Mouse (Mus musculus): Measurements from ENCODE around the gene Gm10128. TPM values are rescaled to one million over a fixed set of nuclear protein-coding genes. Genes with fewer than 3 reads are reported as not detected.
A peak's percentile ranks its signal among the peaks of the same experiment; 100 is the strongest.
"Not testable (repeated sequence)": the region's sequence is repeated elsewhere in the genome, so short reads cannot be mapped to it uniquely, and the experiment has no call there.

The Gm10128 gene
- not detected in 2 replicates for polyA plus RNA-seq (2016; fragmentation: Nextera tagmentation; extraction: Ambion mirVana)

GRCm38 (mm10) chr14:7643872-7644271 lies at the start of gene Gm10128:
TSS of gene Gm10128 (minus strand) at chr14:7643972.
- not testable (repeated sequence) for H3K9me3 ChIP-seq; H3K27me3 ChIP-seq; H3K36me3 ChIP-seq; ATAC-seq (ENCODE audit: insufficient number of reproducible peaks, insufficient read depth, low FRiP score, low TSS enrichment); H3K4me1 ChIP-seq; H3K4me3 ChIP-seq; H3K4me2 ChIP-seq (replicated peaks); H3K27ac ChIP-seq; H3K9ac ChIP-seq
- WGBS: no CpG with 5 or more reads among the region's 2 CpGs

GRCm38 (mm10) chr14:7681170-7681569 lies 37.4 kb upstream of the Gm10128 start:
- not testable (repeated sequence) for H3K4me3 ChIP-seq; H3K9me3 ChIP-seq; H3K4me2 ChIP-seq (replicated peaks); H3K27ac ChIP-seq; ATAC-seq (ENCODE audit: insufficient number of reproducible peaks, insufficient read depth, low FRiP score, low TSS enrichment); H3K9ac ChIP-seq; H3K27me3 ChIP-seq; H3K36me3 ChIP-seq; H3K4me1 ChIP-seq
- whole genome bisulfite sequencing: 69% methylated on average over 5 of the region's 5 CpGs

DNA sequence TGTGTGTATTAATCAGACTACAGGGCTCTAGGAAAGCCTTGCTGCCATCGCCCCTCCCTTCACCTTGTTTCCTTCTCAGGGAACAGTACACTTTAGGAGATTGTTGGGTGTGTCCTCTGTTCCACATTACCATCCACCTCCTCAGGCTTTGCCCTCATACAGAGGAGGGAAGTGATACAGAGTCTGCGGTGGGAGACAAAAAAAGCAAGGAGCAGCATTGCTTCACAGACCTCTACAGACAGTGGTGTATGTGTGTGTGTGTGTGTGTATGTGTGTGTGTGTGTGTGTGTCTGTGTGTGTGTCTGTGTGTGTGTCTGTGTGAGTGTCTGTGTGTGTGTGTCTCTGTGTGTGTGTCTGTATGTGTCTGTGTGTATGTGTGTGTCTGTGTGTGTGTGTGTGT lies 18.7 kb upstream of the Gm10128 start:
- WGBS: 86% methylated on average over 2 of the region's 2 CpGs
- not testable (repeated sequence) for H3K9me3 ChIP-seq; H3K4me1 ChIP-seq; H3K27me3 ChIP-seq; H3K9ac ChIP-seq; H3K4me2 ChIP-seq (replicated peaks); H3K4me3 ChIP-seq; H3K36me3 ChIP-seq; ATAC-seq (ENCODE audit: insufficient number of reproducible peaks, insufficient read depth, low FRiP score, low TSS enrichment); H3K27ac ChIP-seq

DNA sequence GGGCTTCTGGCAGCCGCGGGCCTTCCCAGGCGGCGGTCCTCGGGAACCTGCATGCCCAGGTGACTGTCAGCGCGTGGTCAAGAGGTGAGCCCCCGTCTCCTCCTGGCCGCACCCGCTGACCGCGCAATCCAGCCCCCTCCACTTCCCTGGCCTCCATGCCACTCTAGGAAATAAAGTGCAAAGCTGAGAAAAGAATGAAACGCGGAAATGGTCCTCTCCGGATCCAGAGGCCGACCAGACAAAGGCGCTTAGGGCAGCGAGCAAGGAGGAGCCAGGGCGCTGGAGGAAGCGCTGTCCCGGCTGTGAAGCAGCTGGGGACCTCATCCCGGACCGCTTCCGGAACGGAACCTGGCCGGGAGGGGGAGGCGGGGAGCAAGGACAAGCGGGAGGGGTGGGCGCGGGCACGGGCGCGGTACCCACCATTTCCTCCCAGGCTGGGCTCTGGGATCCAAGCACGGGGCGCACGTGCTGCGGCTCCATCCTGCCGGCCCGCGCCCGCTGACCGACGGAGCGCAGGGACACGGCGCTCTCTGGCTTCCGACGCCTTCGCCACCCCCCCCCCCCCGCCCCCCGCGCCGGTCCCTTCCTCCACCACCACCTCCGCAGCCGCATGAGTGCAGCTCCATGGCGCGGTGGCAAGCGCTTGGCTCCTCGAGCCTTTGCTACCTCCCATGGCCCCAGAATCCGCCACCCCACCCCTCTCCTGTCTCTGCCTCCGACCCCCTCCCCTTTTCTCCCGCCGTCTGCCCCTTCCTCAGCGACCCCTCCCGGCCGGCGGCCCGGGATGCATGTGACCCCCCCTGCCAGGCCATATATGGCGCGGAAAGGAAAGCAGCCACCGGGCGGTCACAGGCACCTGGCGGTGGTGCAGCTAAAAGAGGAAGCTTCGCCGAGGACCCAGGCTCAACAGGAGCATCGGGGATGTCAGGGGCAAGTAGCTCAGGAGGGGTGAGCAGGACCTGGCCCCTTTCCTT lies 14.6 kb upstream of the Gm10128 start:
- not testable (repeated sequence) for H3K9me3 ChIP-seq; H3K27ac ChIP-seq; H3K27me3 ChIP-seq; H3K4me1 ChIP-seq; H3K36me3 ChIP-seq; ATAC-seq (ENCODE audit: insufficient number of reproducible peaks, insufficient read depth, low FRiP score, low TSS enrichment)
- Histone ChIP-seq H3K4me3 (peak overlapping the region; percentile 38), H3K9ac (0 out of 2 replicates have a peak overlapping the region, but pooled peaks have one; percentile 40), H3K4me2 (replicated peaks) (peak overlapping the region; percentile 60)
- under 1% methylated on average over 31 of the region's 76 CpGs for WGBS

DNA sequence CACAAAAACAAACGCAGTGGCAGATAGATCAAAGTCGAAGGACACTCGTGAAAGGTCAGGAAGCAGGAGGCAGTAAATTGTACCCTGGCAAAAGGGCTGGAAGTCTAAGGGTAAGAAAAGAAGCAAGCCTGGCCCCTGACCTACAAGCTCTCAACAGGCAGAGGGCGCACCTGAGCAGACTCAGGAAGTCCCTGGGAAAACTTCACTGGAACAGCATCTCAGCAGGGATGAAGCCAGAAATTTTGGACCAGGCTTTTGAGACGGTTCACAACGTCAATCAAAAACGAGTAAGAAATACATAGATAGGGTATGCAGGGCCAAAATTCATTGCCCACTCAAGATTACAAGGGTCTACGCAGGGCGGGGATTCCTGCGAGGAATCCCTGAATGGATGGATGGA lies 13.7 kb upstream of the Gm10128 start:
- H3K27ac ChIP-seq; H3K4me2 ChIP-seq (replicated peaks); H3K36me3 ChIP-seq; ATAC-seq (ENCODE audit: insufficient number of reproducible peaks, insufficient read depth, low FRiP score, low TSS enrichment); H3K27me3 ChIP-seq; H3K4me1 ChIP-seq; H3K9ac ChIP-seq; H3K9me3 ChIP-seq: not testable (repeated sequence)
- peak overlapping the region; percentile 38; the same call in 1 of the 2 replicates for H3K4me3 ChIP-seq
- WGBS: 2% methylated on average over 6 of the region's 10 CpGs

DNA sequence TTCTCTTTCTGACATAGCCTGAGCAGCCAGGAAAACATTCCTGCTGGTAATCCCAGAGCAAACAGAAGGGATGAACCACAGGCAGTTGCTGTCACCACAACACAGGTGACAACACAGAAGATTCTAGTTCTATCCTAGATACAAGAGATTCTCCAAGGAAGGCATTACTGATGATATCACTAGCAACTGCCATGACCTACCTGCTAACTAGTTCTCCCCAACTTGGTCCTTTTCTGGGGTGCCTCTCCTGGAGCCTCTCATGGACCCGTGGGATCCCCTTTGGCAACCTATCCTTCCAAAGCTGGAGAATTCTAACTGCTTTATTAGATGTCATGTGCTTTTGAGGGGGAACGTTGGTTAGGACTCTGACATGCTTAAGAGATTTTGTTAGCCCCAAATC lies 48.3 kb downstream of the Gm10128 start, which contains the start of gene Gm10338:
Gene Gm10338 (minus strand): TSS at position 101 of the 400 bp plus-strand sequence.
- ATAC-seq (ENCODE audit: insufficient number of reproducible peaks, insufficient read depth, low FRiP score, low TSS enrichment); H3K4me1 ChIP-seq; H3K9me3 ChIP-seq; H3K27ac ChIP-seq; H3K9ac ChIP-seq; H3K36me3 ChIP-seq; H3K4me3 ChIP-seq; H3K27me3 ChIP-seq; H3K4me2 ChIP-seq (replicated peaks): not testable (repeated sequence)
- no CpG with 5 or more reads among the region's 2 CpGs for WGBS

Other genes with a start within 250 kb of the Gm10128 start
- gene Gm3755, start 193.1 kb downstream of the Gm10128 start, polyA plus RNA-seq (2016; fragmentation: Nextera tagmentation; extraction: Ambion mirVana): not detected in 2 replicates
- 1.1 and 1.3 TPM in 2 replicates for gene Gm3752, start 160.2 kb downstream of the Gm10128 start, polyA plus RNA-seq (2016; fragmentation: Nextera tagmentation; extraction: Ambion mirVana)
- 0.78 and 1.2 TPM in 2 replicates for gene Gm3558, start 75.4 kb downstream of the Gm10128 start, polyA plus RNA-seq (2016; fragmentation: Nextera tagmentation; extraction: Ambion mirVana)
- gene Gm10338, start 48.4 kb downstream of the Gm10128 start, polyA plus RNA-seq (2016; fragmentation: Nextera tagmentation; extraction: Ambion mirVana): not detected in 2 replicates
- gene Gm26661, start 147.6 kb upstream of the Gm10128 start, polyA plus RNA-seq (2016; fragmentation: Nextera tagmentation; extraction: Ambion mirVana): not detected in 2 replicates
- 32.8 and 32.9 TPM in 2 replicates for gene Flnb, start 174.0 kb upstream of the Gm10128 start, polyA plus RNA-seq (2016; fragmentation: Nextera tagmentation; extraction: Ambion mirVana)

All from embryonic facial prominence, embryonic 12.5 days (tissue).